Mouse (Mus musculus) thymus, postnatal 36 days (tissue): ENCODE measurements around the gene Pdf.
A peak's percentile ranks its signal among the peaks of the same experiment; 100 is the strongest.
"Not testable (repeated sequence)": the region's sequence is repeated elsewhere in the genome, so short reads cannot be mapped to it uniquely, and the experiment has no call there.

Source experiments
- DNase-seq, 2 experiments: peaks; one replicate each; pipeline ENCODE4 v3.0.0; 2022; ENCODE audit warnings: mixed read lengths in 2 of 2

Gene Pdf

GRCm38 (mm10) chr8:107035641-107036040, 12.8 kb downstream of the Pdf start:
- no peak for DNase-seq

GRCm38 (mm10) chr8:107033609-107034008, 14.8 kb downstream of the Pdf start:
- DNase-seq: not testable (repeated sequence)

DNA sequence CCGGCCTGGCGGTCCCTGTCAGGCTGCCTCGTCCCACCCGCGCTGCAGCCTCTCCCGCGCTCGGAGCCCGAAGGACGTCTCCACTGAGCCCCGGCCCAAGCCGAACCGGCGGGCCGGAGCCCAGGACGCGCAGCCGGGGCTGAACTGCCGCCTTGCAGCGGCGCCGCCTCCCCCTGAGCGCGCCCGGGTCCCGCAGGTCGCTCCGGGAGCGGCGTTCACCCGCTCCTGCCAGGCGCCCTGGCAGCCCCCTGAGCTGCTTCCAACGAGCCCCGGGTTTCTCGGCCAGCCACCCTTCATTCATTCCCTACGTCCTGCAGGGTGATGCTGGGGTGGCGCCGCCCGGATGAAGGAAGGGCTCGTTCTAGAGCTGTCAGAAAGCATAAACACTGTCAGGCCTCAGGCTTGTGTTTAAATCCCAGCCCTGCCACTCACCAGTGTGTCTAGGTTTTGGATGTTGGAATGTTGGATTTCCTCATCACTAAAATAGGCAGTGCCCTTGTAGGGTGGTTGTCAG, 16.8 kb downstream of the Pdf start:
- DNase-seq: no peak

- peak; percentile 95 to 98 for DNase-seq
Observed at GRCm38 (mm10) chr8:107030650-107031576, 17.5 kb downstream of the Pdf start, which contains the start of gene Vps4a. Vps4a (plus strand) TSS chr8:107031222.

- no peak for DNase-seq
Observed at GRCm38 (mm10) chr8:107030058-107030457, 18.4 kb downstream of the Pdf start.

DNA sequence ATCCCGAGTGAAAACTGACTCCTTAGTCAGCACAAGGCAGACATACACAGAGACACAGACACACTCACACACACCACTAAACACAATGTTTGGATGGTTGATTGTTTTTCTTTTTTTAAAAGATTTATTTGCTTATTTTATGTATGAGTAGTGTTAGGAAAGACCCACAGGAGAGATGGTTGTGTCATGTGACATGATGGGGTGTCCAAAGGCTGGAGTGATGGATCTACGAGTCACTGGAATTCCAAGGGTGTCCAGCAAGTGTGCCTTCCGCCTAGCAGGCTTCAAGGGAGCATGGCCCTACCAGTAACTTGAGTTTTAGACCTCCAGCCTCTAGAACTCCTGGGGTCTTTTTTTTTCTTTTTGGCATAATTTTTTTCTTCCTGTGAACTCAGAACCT, 19.1 kb downstream of the Pdf start:
- no peak for DNase-seq

- DNase-seq: no peak
Observed at GRCm38 (mm10) chr8:107023479-107023878, 24.9 kb downstream of the Pdf start.

DNA sequence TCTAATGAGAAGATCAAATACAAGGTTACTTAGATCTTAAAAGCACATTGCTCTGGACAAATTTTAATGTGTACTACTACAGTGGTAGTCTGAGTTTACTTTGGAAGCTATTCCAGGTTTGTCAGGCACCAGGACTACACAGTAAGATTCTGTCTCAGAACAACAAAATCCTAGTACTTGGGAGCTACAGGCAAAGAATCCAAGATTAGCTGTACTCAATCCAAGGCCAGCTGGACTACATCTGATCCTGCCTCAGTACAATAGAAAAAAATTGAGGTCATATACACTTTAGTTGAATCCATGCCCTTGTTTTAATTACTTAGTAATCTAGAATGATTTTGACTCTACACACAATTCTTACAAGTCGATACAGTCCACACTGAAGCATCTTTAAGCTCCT, 33.5 kb downstream of the Pdf start:
- no peak for DNase-seq

- DNase-seq: no peak
Observed at GRCm38 (mm10) chr8:107012666-107013065, 35.7 kb downstream of the Pdf start.

DNA sequence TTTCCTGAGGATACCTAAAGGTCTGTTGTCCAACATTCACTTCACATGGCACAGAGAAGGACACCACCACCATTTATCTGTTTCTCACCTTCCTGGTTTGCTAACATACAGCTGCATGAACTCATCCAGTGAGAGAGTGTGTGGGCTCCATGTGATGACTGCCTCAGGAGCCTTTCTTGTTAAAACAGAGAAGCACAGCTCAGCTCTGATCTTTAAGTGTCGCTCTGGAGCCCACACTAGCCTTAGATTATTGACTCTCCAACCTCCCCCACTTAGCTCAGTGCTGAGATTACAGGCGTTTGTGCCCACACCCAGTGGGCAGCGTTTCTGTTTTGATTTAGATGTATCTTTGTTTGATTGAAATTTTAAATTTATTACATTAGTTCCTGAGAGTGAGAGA, 40.6 kb downstream of the Pdf start:
- no peak for DNase-seq

DNA sequence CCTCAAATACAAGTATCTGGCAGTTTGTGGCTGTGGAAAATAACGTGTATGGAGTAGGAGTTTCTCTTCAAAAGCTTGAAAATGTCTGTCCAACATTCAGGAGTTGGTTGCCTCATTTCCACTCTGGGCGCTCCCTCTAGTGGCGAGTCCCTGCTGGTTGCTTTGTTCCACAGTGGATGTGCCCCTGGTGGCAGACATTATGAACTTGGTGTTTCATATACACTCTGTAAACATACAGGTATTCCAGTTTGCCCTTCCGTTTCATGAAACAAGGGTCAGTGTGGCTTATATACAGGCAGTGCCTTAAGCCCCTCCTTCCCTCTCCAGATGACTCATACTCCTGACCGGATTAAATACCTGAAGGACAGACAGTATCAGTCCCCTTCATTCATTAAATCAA, 45.9 kb downstream of the Pdf start:
- peak; percentile 79 to 86 for DNase-seq

GRCm38 (mm10) chr8:106999068-106999467, 49.3 kb downstream of the Pdf start:
- DNase-seq: no peak

DNA sequence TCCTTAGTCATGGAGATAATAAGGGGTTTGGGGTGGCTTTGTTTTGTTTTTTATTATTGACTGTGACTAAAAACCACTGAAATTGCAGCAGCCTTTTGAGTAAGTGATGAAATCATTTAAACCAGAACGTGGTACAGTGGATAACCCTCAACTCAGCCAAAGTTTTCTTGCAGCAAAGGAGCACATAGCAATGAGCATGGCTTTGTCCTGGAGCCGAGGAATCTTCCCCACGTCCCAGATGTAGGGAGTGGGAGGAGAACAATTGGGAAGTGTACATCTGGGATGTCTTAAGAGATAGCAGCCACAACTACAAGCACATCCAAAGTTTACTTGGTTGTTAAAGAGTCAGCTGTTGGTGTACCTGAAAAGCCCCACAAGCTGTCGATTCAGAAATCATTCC, 51.0 kb downstream of the Pdf start:
- DNase-seq: no peak

- not testable (repeated sequence) for DNase-seq
Observed at GRCm38 (mm10) chr8:106996339-106996738, 52.1 kb downstream of the Pdf start.
